Mouse (Mus musculus) hindbrain, embryonic 14.5 days (tissue): ENCODE data around the gene Ap5s1. TPM values are rescaled to one million over a fixed set of nuclear protein-coding genes. Genes with fewer than 3 reads are reported as not detected.
A peak's percentile ranks its signal among the peaks of the same experiment; 100 is the strongest.

ENCODE experiments used
- ATAC-seq: fragments of 200-750 bp; cut with Nextera tagmentation; 2 replicates; pipeline ENCODE4 v1.8.0; 2017; ENCODE audit warnings: moderate number of reproducible peaks, mild to moderate bottlenecking, moderate TSS enrichment, moderate library complexity; ENCODE audit not compliant: low FRiP score
- DNase-seq: peaks from one replicate; pipeline ENCODE4 v3.0.0-alpha.2; 2015; ENCODE audit warnings: low spot score
- H3K27ac ChIP-seq: fragments of 300-500 bp; sonication (generic); 2 replicates; pipeline ENCODE4 v1.5.1; 2014; ENCODE audit warnings: mild to moderate bottlenecking, moderate library complexity
- H3K27me3 ChIP-seq: fragments of 300-500 bp; sonication (generic); 2 replicates; pipeline ENCODE4 v1.6.1; 2014; ENCODE audit warnings: mild to moderate bottlenecking, low read length, mixed read lengths; ENCODE audit not compliant: control insufficient read depth, insufficient read depth
- H3K36me3 ChIP-seq: fragments of 300-500 bp; sonication (generic); replicated peaks from 2 replicates; pipeline ENCODE4 v1.6.1; 2014; ENCODE audit not compliant: control insufficient read depth, insufficient read depth
- H3K4me1 ChIP-seq: fragments of 300-500 bp; sonication (generic); replicated peaks from 2 replicates; pipeline ENCODE4 v1.6.1; 2014; ENCODE audit warnings: antibody characterized with exemption, low read length, mixed read lengths; ENCODE audit not compliant: control insufficient read depth, insufficient read depth
- H3K4me2 ChIP-seq: fragments of 300-500 bp; sonication (generic); replicated peaks from 2 replicates; pipeline ENCODE4 v1.6.1; 2014; ENCODE audit warnings: mild to moderate bottlenecking, moderate library complexity
- H3K4me3 ChIP-seq: fragments of 300-500 bp; sonication (generic); replicated peaks from 2 replicates; pipeline ENCODE4 v1.5.1; 2014; ENCODE audit warnings: mild to moderate bottlenecking, low read length
- H3K9ac ChIP-seq: fragments of 300-500 bp; sonication (generic); 2 replicates; pipeline ENCODE4 v1.6.1; 2014
- H3K9me3 ChIP-seq: fragments of 300-500 bp; sonication (generic); 2 replicates; pipeline ENCODE4 v1.6.1; 2016; ENCODE audit warnings: low read length; ENCODE audit not compliant: control insufficient read depth
- WGBS: fragments of 180-500 bp; shearing (Covaris S2); extraction: QIAGEN DNeasy Blood & Tissue Kit; methylation state at CpG from one replicate; pipeline ENCODE4 v1.1.7; 2014; 5-methylcytosine and 5-hydroxymethylcytosine counted together
- polyA plus RNA-seq: library from polyadenylated mRNA; unstranded; fragments of >200 nt; fragmentation: Nextera tagmentation; extraction: Ambion mirVana; gene quantifications from 2 replicates; pipeline ENCODE4 v1.2.1, GENCODE M21; 2014

Ap5s1 gene
- polyA plus RNA-seq, 1 experiment from 2014 or later: 39.7 TPM

- H3K4me1 ChIP-seq: peaks cover 24% of the 10 kb centered on the region
- no peak overlapping the region for H3K27ac ChIP-seq
- peak overlapping the region; percentile 35; the same call in 1 of the 2 replicates for H3K9ac ChIP-seq
- H3K4me3 ChIP-seq: peak overlapping the region; percentile 12; the same call in 1 of the 2 replicates
- H3K4me2 ChIP-seq: peak overlapping the region; percentile 34
- peaks cover 33% of the 10 kb centered on the region for H3K27me3 ChIP-seq
- peaks cover 22% of the 10 kb centered on the region for H3K36me3 ChIP-seq
- ATAC-seq (no peak), DNase-seq (no peak)
- WGBS: 14% methylated on average over 43 of the region's 43 CpGs
- no peaks in the 10 kb centered on the region for H3K9me3 ChIP-seq
These were observed 35.3 kb upstream of the Ap5s1 start for GRCm38 (mm10) chr2:131171401-131172104.

DNA sequence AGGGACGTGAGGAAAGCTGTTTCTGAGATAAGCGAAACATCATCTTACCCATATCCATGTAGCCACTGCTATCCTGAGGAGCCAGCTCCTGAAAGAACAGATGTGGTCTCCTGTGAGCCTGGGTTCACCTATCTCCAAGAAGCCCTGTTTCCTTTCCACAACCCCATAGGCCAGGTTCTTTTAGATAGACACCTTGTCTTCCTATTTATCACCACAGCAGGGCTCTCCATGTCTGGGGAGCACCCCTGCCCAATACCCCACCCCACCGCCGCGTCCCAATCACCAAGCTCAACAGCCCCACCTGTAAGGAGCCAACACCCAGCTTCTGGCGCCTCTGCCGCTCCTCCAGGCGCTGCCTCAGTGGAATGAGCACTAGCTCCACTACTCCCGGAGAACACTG, 34.6 kb upstream of the Ap5s1 start:
- ATAC-seq (no peak), DNase-seq (no peak)
- Histone ChIP-seq H3K9me3 (no peaks in the 10 kb centered on the region), H3K4me2 (no peak overlapping the region), H3K27ac (no peak overlapping the region), H3K27me3 (peaks cover 33% of the 10 kb centered on the region), H3K36me3 (peaks cover 25% of the 10 kb centered on the region), H3K4me1 (peaks cover 31% of the 10 kb centered on the region), H3K4me3 (no peak overlapping the region), H3K9ac (no peak overlapping the region)
- WGBS: 52% methylated on average over 9 of the region's 9 CpGs

DNA sequence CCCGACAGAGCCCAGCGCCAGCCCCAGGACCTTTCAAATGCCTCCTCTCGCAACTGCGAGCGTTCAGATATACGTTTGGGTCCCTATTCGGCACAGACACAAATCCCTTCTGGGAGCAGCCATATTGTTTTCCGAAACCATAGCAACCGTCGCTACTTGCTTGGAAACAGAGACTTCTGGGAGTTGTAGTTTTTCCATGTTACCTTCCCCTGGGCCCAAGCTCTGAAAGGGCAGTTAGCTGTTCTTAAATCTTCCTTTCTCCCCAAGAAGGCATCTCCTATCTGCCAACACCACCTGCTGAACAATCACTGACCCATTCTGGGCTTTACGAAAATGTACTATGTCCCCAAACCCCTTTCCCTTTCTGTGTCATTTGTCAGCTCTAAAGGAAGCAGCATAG, 32.2 kb upstream of the Ap5s1 start:
- Histone ChIP-seq H3K9me3 (no peaks in the 10 kb centered on the region), H3K36me3 (peaks cover 26% of the 10 kb centered on the region), H3K4me1 (peaks cover 49% of the 10 kb centered on the region), H3K27ac (no peak overlapping the region), H3K4me2 (peak overlapping the region; percentile 91), H3K4me3 (peak overlapping the region; percentile 36), H3K27me3 (peaks cover 33% of the 10 kb centered on the region), H3K9ac (peak overlapping the region; percentile 49)
- WGBS: 4% methylated on average over 11 of the region's 11 CpGs
- DNase-seq (peak; percentile 89), ATAC-seq (peak; percentile 51)

- H3K4me2 ChIP-seq: no peak overlapping the region
- peaks cover 49% of the 10 kb centered on the region for H3K4me1 ChIP-seq
- H3K36me3 ChIP-seq: peaks cover 26% of the 10 kb centered on the region
- no peaks in the 10 kb centered on the region for H3K9me3 ChIP-seq
- H3K27ac ChIP-seq: no peak overlapping the region
- no peak overlapping the region for H3K9ac ChIP-seq
- WGBS: 71% methylated on average over 3 of the region's 3 CpGs
- DNase-seq: no peak
- no peak overlapping the region for H3K4me3 ChIP-seq
- no peak for ATAC-seq
- peaks cover 31% of the 10 kb centered on the region for H3K27me3 ChIP-seq
These were observed 31.5 kb upstream of the Ap5s1 start for GRCm38 (mm10) chr2:131175286-131175944.

GRCm38 (mm10) chr2:131175945-131176309, 31.0 kb upstream of the Ap5s1 start:
- Histone ChIP-seq H3K9me3 (no peaks in the 10 kb centered on the region), H3K36me3 (peaks cover 23% of the 10 kb centered on the region), H3K4me3 (no peak overlapping the region), H3K27me3 (peaks cover 25% of the 10 kb centered on the region), H3K9ac (no peak overlapping the region), H3K4me2 (no peak overlapping the region), H3K4me1 (peaks cover 49% of the 10 kb centered on the region), H3K27ac (no peak overlapping the region)
- no peak for DNase-seq
- no peak for ATAC-seq
- WGBS: 92% methylated on average over 1 of the region's 1 CpGs

GRCm38 (mm10) chr2:131176491-131176890, 30.4 kb upstream of the Ap5s1 start:
- H3K4me3 ChIP-seq: no peak overlapping the region
- ATAC-seq (no peak), DNase-seq (no peak)
- H3K27ac ChIP-seq: no peak overlapping the region
- peak overlapping the region; percentile 99; the same call in 1 of the 2 replicates for H3K4me2 ChIP-seq
- H3K9ac ChIP-seq: no peak overlapping the region
- H3K4me1 ChIP-seq: peaks cover 49% of the 10 kb centered on the region
- peaks cover 20% of the 10 kb centered on the region for H3K36me3 ChIP-seq
- 70% methylated on average over 5 of the region's 5 CpGs for WGBS
- H3K27me3 ChIP-seq: peaks cover 21% of the 10 kb centered on the region
- H3K9me3 ChIP-seq: no peaks in the 10 kb centered on the region

- WGBS: 77% methylated on average over 9 of the region's 9 CpGs
- H3K4me1 ChIP-seq: peaks cover 49% of the 10 kb centered on the region
- peak overlapping the region; percentile 99 for H3K4me2 ChIP-seq
These were observed 28.9 kb upstream of the Ap5s1 start for GRCm38 (mm10) chr2:131177932-131178331.

GRCm38 (mm10) chr2:131178828-131179245, 28.0 kb upstream of the Ap5s1 start:
- Histone ChIP-seq H3K9me3 (no peaks in the 10 kb centered on the region), H3K4me1 (peaks cover 45% of the 10 kb centered on the region), H3K27ac (peak overlapping the region; percentile 97), H3K4me3 (peak overlapping the region; percentile 73), H3K4me2 (peak overlapping the region; percentile 99), H3K27me3 (no peaks in the 10 kb centered on the region), H3K36me3 (peaks cover 11% of the 10 kb centered on the region; the same call in 1 of the 2 replicates), H3K9ac (peak overlapping the region; percentile 86)
- ATAC-seq (no peak), DNase-seq (no peak)
- WGBS: 22% methylated on average over 26 of the region's 26 CpGs

More at GRCm38 (mm10) chr2:131177932-131178331, 28.9 kb upstream of the Ap5s1 start:
- peaks cover 11% of the 10 kb centered on the region; the same call in 1 of the 2 replicates for H3K36me3 ChIP-seq
- ATAC-seq (no peak), DNase-seq (no peak)
- H3K4me3 ChIP-seq: peak overlapping the region; percentile 73
- H3K9me3 ChIP-seq: no peaks in the 10 kb centered on the region
- peaks cover 8% of the 10 kb centered on the region for H3K27me3 ChIP-seq
- peak overlapping the region; percentile 86 for H3K9ac ChIP-seq
- H3K27ac ChIP-seq: no peak overlapping the region

DNA sequence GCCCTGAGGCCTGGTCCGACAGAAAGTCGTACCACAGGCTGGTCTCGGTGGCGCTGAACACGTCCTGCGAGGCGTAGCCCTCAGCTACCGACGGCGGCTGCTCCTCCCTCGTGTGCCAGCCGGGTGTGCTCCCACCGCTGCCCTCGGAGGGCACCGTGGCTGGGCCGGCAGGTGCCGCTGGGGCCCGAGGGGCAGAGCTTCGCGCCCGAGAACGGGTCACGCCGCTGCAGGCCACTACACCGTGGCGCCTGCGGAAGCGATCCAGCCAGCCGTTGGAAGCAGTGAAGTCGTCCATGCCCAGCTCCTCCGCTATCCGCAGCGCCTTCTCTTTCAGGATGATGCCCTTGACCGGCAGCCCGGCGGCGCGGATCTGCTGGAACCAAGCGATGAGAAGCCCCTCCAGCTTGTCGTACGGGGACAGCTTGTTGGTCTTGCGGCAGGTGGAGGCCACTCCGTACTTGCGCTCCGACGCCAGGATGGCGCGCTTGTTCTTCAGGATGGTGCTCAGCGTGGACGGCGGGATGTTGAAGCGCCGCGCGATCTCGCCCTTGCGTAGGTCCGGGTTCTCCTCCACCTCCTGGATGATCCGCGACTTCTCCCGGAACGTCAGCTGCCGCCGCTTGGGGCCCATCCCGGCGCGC, 27.5 kb upstream of the Ap5s1 start:
- peak overlapping the region; percentile 99 for H3K4me2 ChIP-seq
- peak overlapping the region; percentile 86 for H3K9ac ChIP-seq
- no peaks in the 10 kb centered on the region for H3K27me3 ChIP-seq
- peak overlapping the region; percentile 73 for H3K4me3 ChIP-seq
- H3K36me3 ChIP-seq: peaks cover 11% of the 10 kb centered on the region; the same call in 1 of the 2 replicates
- ATAC-seq: peak; percentile 75
- H3K27ac ChIP-seq: peak overlapping the region; percentile 97
- DNase-seq: peak; percentile 63
- under 1% methylated on average over 67 of the region's 67 CpGs for WGBS
- no peaks in the 10 kb centered on the region for H3K9me3 ChIP-seq
- H3K4me1 ChIP-seq: peaks cover 40% of the 10 kb centered on the region
